Mouse (Mus musculus) embryonic facial prominence, embryonic 10.5 days (tissue): ENCODE measurements around the gene Tmem198. TPM values are rescaled to one million over a fixed set of nuclear protein-coding genes. Genes with fewer than 3 reads are reported as not detected.
A peak's percentile ranks its signal among the peaks of the same experiment; 100 is the strongest.

Experiments
- DNase-seq: peaks from one replicate; pipeline ENCODE4 v3.0.0-alpha.2; 2017; ENCODE audit warnings: low spot score
- H3K27ac ChIP-seq: fragments of 300-500 bp; sonication (generic); replicated peaks from 2 replicates; pipeline ENCODE4 v1.5.1; 2016; ENCODE audit warnings: mild to moderate bottlenecking
- H3K27me3 ChIP-seq: fragments of 300-500 bp; sonication (generic); replicated peaks from 2 replicates; pipeline ENCODE4 v1.6.1; 2016; ENCODE audit warnings: low read depth, mild to moderate bottlenecking; ENCODE audit not compliant: poor library complexity, severe bottlenecking
- H3K36me3 ChIP-seq: fragments of 300-500 bp; sonication (generic); replicated peaks from 2 replicates; pipeline ENCODE4 v1.6.1; 2016; ENCODE audit warnings: mild to moderate bottlenecking, moderate library complexity
- H3K4me1 ChIP-seq: fragments of 300-500 bp; sonication (generic); 2 replicates; pipeline ENCODE4 v1.6.1; 2016
- H3K4me3 ChIP-seq: fragments of 300-500 bp; sonication (generic); 2 replicates; pipeline ENCODE4 v1.5.1; 2016; ENCODE audit warnings: mild to moderate bottlenecking, moderate library complexity
- H3K9me3 ChIP-seq: fragments of 300-500 bp; sonication (generic); 2 replicates; pipeline ENCODE4 v1.6.1; 2016; ENCODE audit warnings: mild to moderate bottlenecking
- WGBS: fragments of 180-500 bp; shearing (Covaris S2); methylation state at CpG from one replicate; pipeline ENCODE4 v1.1.7; 2016; 5-methylcytosine and 5-hydroxymethylcytosine counted together
- polyA plus RNA-seq: library from polyadenylated mRNA; unstranded; fragments of >200 nt; fragmentation: Nextera tagmentation; extraction: Ambion mirVana; gene quantifications from 2 replicates; pipeline ENCODE4 v1.2.1, GENCODE M21; 2016

The Tmem198 gene
- polyA plus RNA-seq, 1 experiment from 2014 or later: 3.3 TPM

DNA sequence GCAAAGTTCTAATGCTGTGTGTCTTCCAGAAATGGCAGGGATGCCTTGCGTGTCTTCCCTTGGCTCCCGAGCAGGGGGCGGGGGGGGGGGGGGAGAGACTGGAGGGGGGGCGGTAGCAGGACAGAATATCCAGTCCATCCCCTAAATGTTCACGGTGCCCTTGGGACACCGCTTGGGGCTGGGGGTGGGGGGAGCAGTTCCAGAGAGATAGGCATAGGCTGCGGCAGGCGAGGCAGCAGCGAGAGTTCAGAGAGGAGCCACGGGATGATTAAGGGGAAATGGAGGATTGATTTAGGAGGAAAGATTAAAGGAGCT is 21.7 kb upstream of the Tmem198 start:
- H3K4me3 ChIP-seq: peak overlapping the region; percentile 51
- peak; percentile 66 for DNase-seq
- H3K9me3 ChIP-seq: no peaks in the 10 kb centered on the region
- peak overlapping the region; percentile 86 for H3K27ac ChIP-seq
- peaks cover 66% of the 10 kb centered on the region for H3K4me1 ChIP-seq
- H3K36me3 ChIP-seq: no peaks in the 10 kb centered on the region
- 2% methylated on average over 10 of the region's 10 CpGs for WGBS
- peaks cover 96% of the 10 kb centered on the region for H3K27me3 ChIP-seq

DNA sequence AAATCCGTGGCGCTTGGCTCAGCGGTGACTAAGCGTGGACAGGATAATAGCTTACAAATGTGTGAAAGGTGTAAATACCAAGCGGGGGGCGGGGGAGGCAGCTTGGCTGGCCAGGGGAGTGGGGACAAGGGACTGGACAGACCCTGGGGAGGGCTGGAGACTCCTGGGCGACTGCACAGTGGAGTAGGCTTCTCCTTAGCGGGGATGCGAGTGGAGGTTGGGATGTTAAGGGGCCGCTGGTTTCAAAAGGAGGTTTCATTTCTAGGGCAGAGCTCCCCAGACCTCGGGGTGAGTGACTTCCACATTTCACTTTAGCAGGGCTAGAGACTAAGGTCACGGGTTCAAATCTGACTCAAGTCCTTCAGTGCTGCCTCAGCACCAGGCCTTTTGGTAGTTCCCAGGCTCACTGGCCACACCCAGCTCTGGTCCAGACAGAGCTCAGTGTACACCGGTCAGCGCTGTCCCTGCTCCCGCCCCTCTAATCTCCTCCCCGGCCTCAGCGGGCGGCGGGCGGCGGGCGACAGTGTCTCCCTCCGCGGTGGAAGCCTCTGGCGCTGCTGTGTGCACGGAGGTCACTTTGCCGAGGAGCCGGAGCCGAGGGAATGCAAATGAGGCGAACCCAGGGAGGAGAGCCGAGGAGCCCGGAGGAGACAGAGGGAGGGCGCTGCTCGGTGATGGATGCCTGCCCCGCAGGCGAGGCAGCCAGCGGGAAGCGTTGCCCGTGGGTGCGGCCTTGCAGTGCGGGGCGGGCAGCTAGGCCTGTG is 21.1 kb upstream of the Tmem198 start:
- Histone ChIP-seq H3K27me3 (peaks cover 90% of the 10 kb centered on the region), H3K4me3 (peak overlapping the region; percentile 51), H3K27ac (peak overlapping the region; percentile 86), H3K36me3 (no peaks in the 10 kb centered on the region), H3K4me1 (peaks cover 62% of the 10 kb centered on the region), H3K9me3 (no peaks in the 10 kb centered on the region)
- WGBS: 2% methylated on average over 42 of the region's 42 CpGs
- DNase-seq: peak; percentile 75

DNA sequence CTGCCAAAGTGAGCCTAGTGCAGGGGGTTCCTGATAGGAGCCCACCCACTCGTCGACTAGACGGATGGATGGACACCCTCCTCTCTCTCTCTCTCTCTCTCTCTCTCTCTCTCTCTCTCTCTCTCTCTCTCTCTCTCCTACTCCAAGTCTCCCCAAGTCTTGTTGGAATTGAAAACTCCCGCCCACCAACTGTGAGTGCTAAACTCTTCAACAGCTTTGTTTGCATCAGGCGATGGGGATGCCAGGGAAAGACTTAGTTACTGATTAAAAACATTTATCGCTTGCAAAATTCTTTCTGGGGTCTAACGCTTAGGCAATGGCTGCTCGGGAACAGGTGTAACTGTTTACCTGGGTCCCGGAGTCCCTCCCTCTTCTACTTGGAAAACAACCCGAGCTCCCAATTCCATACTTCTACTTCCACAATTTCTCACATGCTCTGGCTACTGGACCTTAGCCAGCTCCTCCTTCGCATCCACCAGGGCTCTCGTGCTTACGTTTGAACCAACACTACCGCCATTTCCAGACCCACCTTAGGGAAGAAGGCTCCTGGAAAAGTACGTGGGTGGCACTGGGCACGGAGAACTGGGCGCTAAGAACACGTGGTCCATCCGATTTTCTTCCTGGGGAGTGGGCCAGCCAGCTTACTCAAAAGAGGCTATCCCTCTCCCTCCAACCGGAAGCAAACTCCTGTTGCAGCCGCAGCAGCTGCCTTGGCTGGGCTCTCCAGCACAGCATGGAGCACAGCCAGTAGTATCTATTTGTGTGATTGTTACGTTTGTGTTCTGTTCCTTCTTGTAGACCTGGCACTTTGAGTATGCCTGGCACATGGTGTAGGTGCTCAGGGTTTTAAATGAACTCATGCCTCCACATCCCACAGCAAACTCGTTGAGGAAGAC is 20.3 kb upstream of the Tmem198 start:
- Histone ChIP-seq H3K27ac (peak overlapping the region; percentile 86), H3K4me3 (peak overlapping the region; percentile 51), H3K36me3 (no peaks in the 10 kb centered on the region), H3K9me3 (no peaks in the 10 kb centered on the region), H3K27me3 (peaks cover 90% of the 10 kb centered on the region), H3K4me1 (peaks cover 62% of the 10 kb centered on the region)
- 17% methylated on average over 23 of the region's 23 CpGs for WGBS
- no peak for DNase-seq

DNA sequence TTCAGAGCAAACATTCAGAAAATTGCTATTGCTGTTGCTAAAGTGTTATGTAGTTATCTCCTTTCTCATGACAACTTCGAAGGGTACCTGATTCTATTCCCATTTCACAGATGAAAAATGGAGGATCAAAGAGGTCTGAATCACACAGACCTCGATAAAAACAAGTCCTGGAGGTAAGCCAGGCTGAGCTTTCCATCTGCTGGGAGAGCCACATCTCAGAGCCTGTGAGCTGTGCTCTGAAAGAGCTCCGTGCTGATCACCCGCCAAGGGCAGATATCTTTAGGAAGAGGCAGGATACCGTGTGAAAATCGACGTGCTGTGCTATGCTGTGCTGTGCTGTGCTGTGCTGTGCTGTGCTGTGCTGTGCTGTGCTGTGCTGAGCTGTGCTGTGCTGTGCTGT is 19.0 kb upstream of the Tmem198 start:
- Histone ChIP-seq H3K27me3 (peaks cover 91% of the 10 kb centered on the region), H3K27ac (no peak overlapping the region), H3K36me3 (no peaks in the 10 kb centered on the region), H3K4me1 (peaks cover 63% of the 10 kb centered on the region), H3K9me3 (no peaks in the 10 kb centered on the region), H3K4me3 (no peak overlapping the region)
- WGBS: 83% methylated on average over 7 of the region's 7 CpGs
- no peak for DNase-seq

DNA sequence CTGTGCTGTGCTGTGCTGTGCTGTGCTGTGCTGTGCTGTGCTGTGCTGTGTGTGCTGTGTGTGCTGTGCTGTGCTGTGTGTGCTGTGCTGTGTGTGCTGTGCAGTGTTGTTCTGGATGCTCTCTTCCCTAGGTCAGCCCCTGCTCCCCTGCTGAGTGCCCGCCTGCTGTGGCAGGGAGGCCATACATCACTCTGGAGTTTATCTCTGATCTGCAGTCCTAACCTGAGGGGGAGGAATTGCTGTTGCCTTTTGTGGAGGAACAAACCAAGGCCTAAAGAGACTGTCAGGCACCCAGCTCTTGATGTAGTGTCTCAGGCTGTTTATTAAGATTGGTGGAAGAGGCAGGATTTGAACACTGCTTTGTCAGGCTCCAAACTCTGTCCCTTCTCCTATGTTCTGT is 16.7 kb upstream of the Tmem198 start:
- no peak overlapping the region for H3K27ac ChIP-seq
- H3K4me1 ChIP-seq: peaks cover 48% of the 10 kb centered on the region
- H3K4me3 ChIP-seq: no peak overlapping the region
- 59% methylated on average over 1 of the region's 1 CpGs for WGBS
- H3K27me3 ChIP-seq: peaks cover 86% of the 10 kb centered on the region
- no peak for DNase-seq
- no peaks in the 10 kb centered on the region for H3K9me3 ChIP-seq
- H3K36me3 ChIP-seq: no peaks in the 10 kb centered on the region

DNA sequence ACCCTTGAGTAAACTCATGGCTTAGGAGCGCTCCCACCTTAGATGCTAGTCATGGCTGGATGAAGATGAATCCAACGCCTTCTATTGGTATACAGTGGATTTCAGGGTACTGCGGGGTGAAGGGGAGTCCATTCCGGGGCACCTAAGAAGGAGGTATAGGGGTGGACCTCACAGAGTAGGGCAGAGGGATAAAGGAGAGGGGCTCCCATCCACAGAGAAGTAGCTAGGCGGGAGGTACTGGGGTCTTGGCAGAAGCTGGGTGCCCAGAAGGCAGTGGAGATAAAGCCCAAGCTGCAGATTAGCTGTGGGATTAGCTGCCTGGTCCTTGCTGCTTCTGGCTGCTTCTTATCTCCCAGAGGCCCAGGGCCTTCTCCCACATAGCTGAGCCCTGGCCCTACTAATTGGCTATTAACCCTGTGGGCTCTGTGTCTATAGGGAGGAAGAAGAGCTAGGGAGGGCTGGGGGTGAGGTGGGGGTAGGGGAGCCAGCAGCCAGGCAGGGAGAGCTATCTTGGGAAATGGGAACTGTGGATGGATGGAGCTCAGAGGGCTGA is 15.6 kb upstream of the Tmem198 start:
- no peak for DNase-seq
- 71% methylated on average over 5 of the region's 5 CpGs for WGBS
- Histone ChIP-seq H3K36me3 (no peaks in the 10 kb centered on the region), H3K9me3 (no peaks in the 10 kb centered on the region), H3K4me1 (peaks cover 41% of the 10 kb centered on the region), H3K27ac (peak overlapping the region; percentile 45; the same call in 1 of the 2 replicates), H3K4me3 (no peak overlapping the region), H3K27me3 (peaks cover 85% of the 10 kb centered on the region)

DNA sequence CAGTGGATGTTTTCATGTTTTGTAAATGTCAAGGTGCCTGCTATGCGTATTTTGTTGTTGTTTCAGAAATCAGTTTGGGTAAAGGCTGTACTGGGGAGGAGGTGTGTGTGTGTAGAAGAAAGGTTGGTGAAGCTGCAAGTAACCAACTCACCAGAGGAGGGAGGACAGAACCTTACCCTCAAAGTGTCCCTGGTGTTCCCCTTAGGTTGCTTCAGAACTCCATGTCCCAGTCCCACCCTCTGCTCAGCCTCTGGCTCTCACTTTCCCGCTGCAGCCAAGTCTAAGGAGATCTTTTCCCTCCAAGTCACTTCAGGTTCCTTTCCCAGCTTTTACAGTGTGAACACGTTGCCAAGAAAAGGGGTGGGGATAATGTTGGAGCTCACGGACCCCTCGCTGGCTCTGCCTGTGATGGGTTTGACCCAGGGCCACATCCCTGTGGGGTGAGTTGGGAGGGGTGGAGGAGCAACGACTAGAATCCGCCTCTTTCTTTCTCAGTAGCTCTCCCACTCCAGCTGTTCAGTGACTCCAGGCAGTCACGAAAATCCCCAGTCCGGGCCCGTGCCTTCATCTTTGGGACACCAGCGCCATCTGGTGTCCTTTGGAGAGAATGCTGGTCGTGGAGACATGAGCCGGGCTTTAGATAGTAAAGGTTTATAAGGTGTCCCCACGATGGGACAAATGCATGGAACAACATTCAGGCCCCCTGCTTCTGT is 12.0 kb upstream of the Tmem198 start:
- WGBS: 7% methylated on average over 14 of the region's 14 CpGs
- Histone ChIP-seq H3K4me3 (no peak overlapping the region), H3K27me3 (peaks cover 68% of the 10 kb centered on the region), H3K36me3 (peaks cover 8% of the 10 kb centered on the region), H3K4me1 (peaks cover 33% of the 10 kb centered on the region), H3K9me3 (no peaks in the 10 kb centered on the region), H3K27ac (peak overlapping the region; percentile 22)
- DNase-seq: peak; percentile 88

DNA sequence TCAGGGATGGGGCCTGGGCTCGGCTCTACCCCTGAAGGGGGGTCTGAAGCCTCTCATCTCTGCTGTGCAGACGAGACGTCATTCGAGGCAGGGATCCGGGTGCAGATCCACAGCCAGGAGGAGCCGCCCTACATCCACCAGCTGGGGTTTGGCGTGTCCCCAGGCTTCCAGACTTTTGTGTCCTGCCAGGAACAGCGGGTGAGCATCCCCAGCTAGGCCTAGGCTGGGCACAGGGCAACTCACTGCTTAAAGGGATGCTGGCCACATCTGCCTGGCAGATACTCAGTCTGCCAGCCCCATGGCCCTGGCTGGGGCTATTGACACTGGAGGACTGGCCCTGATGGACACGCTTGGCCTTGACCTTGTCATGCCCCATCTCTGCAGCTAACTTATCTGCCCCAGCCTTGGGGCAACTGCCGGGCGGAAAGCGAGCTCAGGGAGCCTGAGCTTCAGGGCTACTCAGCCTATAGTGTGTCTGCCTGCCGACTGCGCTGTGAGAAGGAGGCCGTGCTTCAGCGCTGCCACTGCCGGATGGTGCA is 10.0 kb upstream of the Tmem198 start:
- Histone ChIP-seq H3K36me3 (peaks cover 28% of the 10 kb centered on the region), H3K27me3 (peaks cover 74% of the 10 kb centered on the region), H3K9me3 (no peaks in the 10 kb centered on the region), H3K4me3 (no peak overlapping the region), H3K27ac (0 out of 2 replicates have a peak overlapping the region, but pooled peaks have one; percentile 21), H3K4me1 (peaks cover 25% of the 10 kb centered on the region)
- DNase-seq: no peak
- 79% methylated on average over 17 of the region's 17 CpGs for WGBS

DNA sequence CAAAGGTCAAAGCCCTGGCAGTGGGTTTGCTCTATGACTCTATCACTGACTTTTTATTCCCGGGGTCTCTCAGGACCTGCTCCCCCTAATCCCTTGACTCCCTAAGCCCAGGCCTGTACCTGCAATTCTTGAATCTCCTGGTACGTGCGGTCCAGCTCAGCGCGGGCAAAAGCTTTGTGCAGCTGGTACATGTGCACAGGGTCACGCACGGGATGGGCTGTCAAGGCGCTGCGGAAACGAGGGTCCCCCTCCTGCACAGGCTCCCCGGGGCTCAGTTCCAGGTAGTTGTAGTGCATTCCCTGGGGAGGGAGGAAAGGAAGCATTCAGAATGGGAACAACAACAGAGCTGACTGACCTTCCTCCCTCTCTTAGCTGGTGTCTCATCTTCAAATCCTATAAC is 2.9 kb upstream of the Tmem198 start:
- no peak overlapping the region for H3K27ac ChIP-seq
- no peak for DNase-seq
- H3K27me3 ChIP-seq: peaks cover 59% of the 10 kb centered on the region
- 97% methylated on average over 11 of the region's 11 CpGs for WGBS
- peaks cover 56% of the 10 kb centered on the region for H3K36me3 ChIP-seq
- no peak overlapping the region for H3K4me3 ChIP-seq
- H3K4me1 ChIP-seq: peaks cover 38% of the 10 kb centered on the region
- H3K9me3 ChIP-seq: no peaks in the 10 kb centered on the region

DNA sequence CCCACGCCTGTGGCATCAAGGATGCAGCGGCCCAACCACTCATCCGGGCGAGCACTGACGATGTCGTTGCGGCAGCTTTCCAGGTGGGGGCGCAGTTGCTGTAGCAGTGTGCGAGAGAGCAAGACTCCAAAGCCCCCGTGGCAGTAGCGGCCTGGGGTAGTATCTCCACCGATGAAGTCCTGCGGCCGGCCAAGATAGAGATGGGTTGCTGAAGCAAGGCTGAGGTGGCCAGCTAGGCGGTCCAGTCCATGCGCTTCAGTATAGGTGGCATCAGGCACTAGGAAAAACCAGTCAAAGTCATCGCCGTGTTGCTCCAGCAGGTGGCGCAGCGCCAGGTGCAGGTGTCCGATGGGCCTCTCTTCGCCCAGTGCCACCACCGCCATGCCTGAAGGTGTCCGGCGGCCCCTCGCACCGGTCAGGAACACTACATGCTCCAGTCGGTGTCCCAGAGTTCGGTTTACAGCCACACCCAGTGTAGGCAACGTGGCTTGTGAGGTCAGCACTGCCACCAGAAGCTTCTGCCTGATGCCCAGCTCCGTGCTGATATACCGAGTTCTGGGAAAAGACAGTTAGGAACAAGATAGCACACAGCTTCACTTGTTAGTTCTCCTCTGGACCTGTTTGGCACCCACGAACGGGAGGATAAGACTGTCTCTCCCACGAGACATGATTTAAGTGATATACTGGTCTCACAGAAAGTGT is 1.9 kb upstream of the Tmem198 start:
- Histone ChIP-seq H3K36me3 (peaks cover 47% of the 10 kb centered on the region), H3K4me1 (peaks cover 39% of the 10 kb centered on the region), H3K27me3 (peaks cover 61% of the 10 kb centered on the region), H3K9me3 (no peaks in the 10 kb centered on the region), H3K4me3 (peak overlapping the region; percentile 92), H3K27ac (no peak overlapping the region)
- peak; percentile 89 for DNase-seq
- WGBS: 13% methylated on average over 35 of the region's 35 CpGs

DNA sequence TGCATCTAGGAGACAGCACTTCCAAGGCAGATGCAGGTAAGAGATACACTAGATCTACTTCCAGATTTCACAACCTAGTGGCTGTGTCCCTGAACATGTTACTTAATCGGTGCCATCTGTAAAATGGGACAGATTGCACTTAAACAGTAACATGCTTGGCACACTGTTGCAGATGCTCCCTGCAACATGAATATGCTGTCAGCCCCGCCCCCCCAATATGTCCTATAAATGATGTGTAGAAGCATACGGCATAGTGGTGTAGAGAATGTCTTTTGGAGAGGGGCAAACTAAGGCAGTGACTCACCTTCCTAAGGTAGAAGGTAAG is 1.4 kb upstream of the Tmem198 start:
- no peak overlapping the region for H3K27ac ChIP-seq
- H3K27me3 ChIP-seq: peaks cover 61% of the 10 kb centered on the region

More for the DNA sequence above, 1.4 kb upstream of the Tmem198 start:
- Histone ChIP-seq H3K36me3 (peaks cover 42% of the 10 kb centered on the region), H3K4me1 (peaks cover 42% of the 10 kb centered on the region), H3K9me3 (no peaks in the 10 kb centered on the region), H3K4me3 (peak overlapping the region; percentile 92)
- WGBS: 59% methylated on average over 3 of the region's 3 CpGs
- no peak for DNase-seq
